Mouse (Mus musculus) ovary, adult 10 weeks (tissue): ENCODE measurements around the gene Smpd2. TPM values are rescaled to one million over a fixed set of nuclear protein-coding genes. Genes with fewer than 3 reads are reported as not detected.

Experiments used
- polyA plus RNA-seq: library from polyadenylated mRNA; stranded (reverse); fragments of 350-450 nt; fragmentation: Illumina TruSeq; extraction: RNeasy Lipid Tissue Mini Kit (QIAGEN cat#74804); gene quantifications from one replicate; pipeline ENCODE4 v1.2.3, GENCODE M21; 2014

Smpd2 gene
- 1.4 TPM for polyA plus RNA-seq

DNA sequence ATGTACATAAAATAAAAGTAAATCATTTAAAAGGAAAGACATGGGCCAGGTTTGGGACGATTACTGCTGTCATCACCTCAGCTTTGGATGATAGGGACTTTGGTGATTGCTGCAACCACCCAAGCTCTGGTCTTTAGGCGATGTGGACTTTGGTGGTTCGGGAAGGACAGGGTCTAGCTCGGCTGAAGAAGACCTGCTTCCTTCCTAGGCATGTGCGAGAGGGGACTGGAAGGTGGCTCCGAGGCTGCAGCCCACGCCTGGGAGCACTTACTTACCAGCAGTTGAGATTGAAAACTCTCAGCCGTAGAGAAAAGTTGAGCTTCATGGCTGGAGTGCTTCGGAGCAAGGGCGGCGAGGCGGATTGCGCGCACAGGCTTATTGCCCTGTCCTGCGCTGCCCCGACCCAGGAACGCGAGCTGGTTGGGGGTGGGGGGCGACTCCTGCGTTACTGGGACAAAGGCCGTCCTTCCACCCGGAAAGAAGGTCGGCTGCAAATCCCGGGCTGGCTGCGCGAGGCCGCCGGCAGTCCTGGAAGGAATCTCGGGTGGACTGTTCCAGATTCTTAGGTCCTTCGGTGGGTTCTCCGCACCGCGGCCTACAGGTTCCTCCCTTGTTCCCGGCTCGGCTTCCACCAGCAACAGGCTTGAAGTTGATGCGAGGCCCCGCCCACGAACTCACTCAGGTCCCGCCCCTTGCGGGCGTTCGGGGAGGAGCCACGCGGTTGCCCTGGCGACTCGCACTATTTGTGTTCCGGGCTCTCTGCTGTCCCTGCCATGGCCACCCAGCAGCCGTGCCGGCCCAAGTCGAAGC is at the start of gene Smpd2, which contains the start of gene Ppil6:
TSS of gene Smpd2 (minus strand) at position 662 of the 810 bp plus-strand sequence.
TSS of gene Ppil6 (plus strand) at position 732 of the 810 bp plus-strand sequence.

DNA sequence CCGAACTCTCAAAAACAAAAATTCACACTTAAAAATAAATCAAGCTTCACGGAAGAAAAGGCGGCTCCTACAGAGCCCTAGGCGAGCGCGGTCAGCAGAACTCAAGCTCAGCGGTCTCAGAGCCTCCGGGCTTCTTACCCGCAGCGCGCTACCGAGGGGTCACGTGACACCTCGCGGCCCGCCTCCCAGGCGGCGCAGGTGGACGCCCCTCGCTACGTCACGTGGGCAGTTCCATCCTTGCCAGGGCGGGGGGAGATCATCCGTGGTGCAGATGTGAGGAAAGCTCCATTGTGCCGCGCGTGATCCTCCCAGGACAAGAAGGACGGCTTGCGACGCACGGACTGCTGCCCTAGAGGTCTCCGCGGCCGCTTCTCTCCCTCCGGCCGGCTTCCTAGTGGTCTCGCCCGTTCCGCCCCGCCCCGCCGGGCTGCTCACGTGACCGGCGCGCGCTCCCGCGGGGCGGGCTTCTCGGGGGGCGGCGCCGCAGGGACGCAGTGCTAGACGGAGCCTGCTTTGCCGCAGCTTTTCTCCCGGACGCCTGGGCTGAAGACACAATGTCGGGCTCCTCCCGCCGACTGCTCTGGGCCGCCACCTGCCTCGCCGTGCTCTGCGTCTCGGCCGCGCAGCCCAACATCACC is 28.9 kb upstream of the Smpd2 start, which contains the start of gene Cd164:
TSS of gene Cd164 (plus strand) at position 434 of the 638 bp plus-strand sequence.

DNA sequence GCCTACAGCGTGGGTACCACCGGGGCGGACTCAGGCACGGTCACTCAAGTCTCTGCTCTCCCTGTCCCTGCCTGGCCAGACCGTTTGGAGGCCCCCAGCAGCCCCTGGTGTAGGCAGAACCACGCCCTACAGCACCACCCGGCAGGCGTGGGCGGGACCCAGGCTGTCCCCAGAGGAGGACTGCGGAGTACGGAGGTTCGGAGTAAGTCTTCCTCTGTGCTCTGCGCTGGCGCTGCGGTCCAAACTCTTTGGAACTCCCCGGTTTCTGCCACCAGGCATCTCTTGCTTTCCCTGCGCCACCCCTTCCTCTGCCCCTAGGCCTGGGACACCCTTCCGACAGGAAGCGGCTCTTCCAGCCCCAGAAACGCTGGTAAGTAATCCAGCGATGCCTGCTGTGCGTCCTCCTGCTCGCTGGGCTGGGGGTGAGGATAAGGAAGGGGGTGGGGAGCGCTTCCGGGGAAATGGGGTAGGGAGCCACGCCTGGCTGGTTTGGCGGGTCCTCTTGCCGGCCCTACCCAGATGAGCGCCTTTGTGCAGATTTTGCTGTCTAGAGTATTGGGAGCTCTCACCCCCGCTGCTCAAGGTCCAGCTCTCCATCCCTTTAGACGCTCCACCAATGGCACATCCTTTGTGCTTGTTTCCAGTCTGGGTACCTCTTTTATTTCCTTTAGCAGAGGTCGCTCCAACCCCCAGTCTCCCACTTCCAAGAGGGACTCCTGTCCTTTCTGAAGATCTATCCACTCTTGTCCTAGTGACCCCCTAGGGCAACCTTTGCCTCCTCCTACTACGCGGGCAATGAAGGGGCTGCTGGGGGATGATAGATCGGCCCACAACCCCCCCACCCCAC is 13.8 kb downstream of the Smpd2 start, which contains the start of gene Mical1:
TSS of gene Mical1 (plus strand) at position 144 of the 847 bp plus-strand sequence.

GRCm38 (mm10) chr10:41450137-41450670 is 40.0 kb downstream of the Smpd2 start, which contains the start of gene Zbtb24:
Zbtb24 (plus strand) TSS chr10:41450383.

Other genes starting within 250 kb of the Smpd2 start
- 42.0 TPM for gene Fig4, start 187.1 kb downstream of the Smpd2 start, polyA plus RNA-seq
- 2.9 TPM for gene Ak9, start 186.4 kb downstream of the Smpd2 start, polyA plus RNA-seq
- gene Zbtb24, start 40.0 kb downstream of the Smpd2 start, polyA plus RNA-seq = 10.2 TPM
- 2.2 TPM for gene Mical1, start 14.1 kb downstream of the Smpd2 start, polyA plus RNA-seq
- gene Ppil6, start 70 bp upstream of the Smpd2 start, polyA plus RNA-seq = 9.2 TPM
- 1,026 TPM for gene Cd164, start 29.0 kb upstream of the Smpd2 start, polyA plus RNA-seq
- 5.7 TPM for gene Ccdc162, start 226.3 kb upstream of the Smpd2 start, polyA plus RNA-seq